ENCODE assay signal across 23 mouse cellular contexts in the genomic region with DNA sequence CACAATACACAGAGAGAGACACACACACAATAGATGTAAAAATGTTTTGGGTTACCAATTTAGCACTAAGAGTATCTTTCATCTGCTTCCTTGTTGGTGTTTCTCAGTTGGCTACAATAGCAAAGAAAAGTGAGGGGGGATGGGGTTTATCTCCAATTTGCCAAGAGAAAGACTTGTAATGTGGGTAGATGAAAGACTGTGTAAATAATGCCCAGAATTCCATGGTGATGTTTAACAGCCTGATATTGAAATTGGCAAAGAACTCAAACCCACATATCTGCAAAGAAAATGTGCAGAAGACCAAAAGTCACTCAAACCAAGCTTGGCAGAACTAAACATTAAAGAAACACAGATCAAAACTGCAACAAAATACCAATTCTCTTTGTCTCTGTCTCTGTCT. TPM values are rescaled to one million over a fixed set of nuclear protein-coding genes. Genes with fewer than 3 reads are reported as not detected.
"Had no signal": no experiment of that assay in that cellular context is flagged by ENCODE, and none has a peak within 500 bp of the region (broad histone marks: within the 10 kb centered on the region; RNA-seq: fewer than 3 reads in every experiment).

No protein-coding gene starts in this region.

- H3K4me3 ChIP-seq: lung, embryonic 15.5 days; megakaryocyte, embryonic 14.5 days; midbrain, embryonic 13.5 days; midbrain, embryonic 15.5 days; neural tube, embryonic 12.5 days had no signal

- DNase-seq: liver, postnatal 0 days; lung, adult 2 months; lung, postnatal 14 days; lung, postnatal 36 days; right cerebral cortex, postnatal 25 days; right cerebral cortex, postnatal 4 days; spleen, adult 18-20 months; thymus, adult 18-20 months; thymus, postnatal 14 days; thymus, postnatal 36 days had no signal

- H3K27ac ChIP-seq: macrophage; midbrain, embryonic 13.5 days; midbrain, embryonic 15.5 days; neural tube, embryonic 12.5 days had no signal

- H3K4me1 ChIP-seq: lung, embryonic 15.5 days; megakaryocyte, embryonic 14.5 days; midbrain, embryonic 13.5 days; midbrain, embryonic 15.5 days; neural tube, embryonic 12.5 days had no signal

RNA-seq across cellular contexts. Expression of a gene that starts 3.6 kb away (rescaled TPM):
- polyA plus RNA-seq: lung, embryonic 15.5 days; lung, postnatal 0 days; macrophage; midbrain, embryonic 11.5 days; midbrain, embryonic 13.5 days; midbrain, embryonic 15.5 days; neural tube, embryonic 12.5 days; neural tube, embryonic 14.5 days; small intestine, adult 2 months; stomach, embryonic 14.5 days; stomach, embryonic 16.5 days; thymus, postnatal 0 days had no signal
